Mouse (Mus musculus) midbrain, postnatal 0 days (tissue): ENCODE results near the gene Prpsap1. TPM values are rescaled to one million over a fixed set of nuclear protein-coding genes. Genes with fewer than 3 reads are reported as not detected.
"Not testable (repeated sequence)": the region's sequence is repeated elsewhere in the genome, so short reads cannot be mapped to it uniquely, and the experiment has no call there.

Source experiments
- ATAC-seq: fragments of 200-750 bp; cut with Nextera tagmentation; 2 replicates; pipeline ENCODE4 v1.8.0; 2017; ENCODE audit warnings: moderate number of reproducible peaks, mild to moderate bottlenecking, moderate TSS enrichment, moderate library complexity; ENCODE audit not compliant: low FRiP score
- DNase-seq: peaks from one replicate; pipeline ENCODE4 v3.0.0-alpha.2; 2015; ENCODE audit warnings: low spot score
- H3K27ac ChIP-seq: fragments of 300-500 bp; sonication (generic); 2 replicates; pipeline ENCODE4 v1.5.1; 2014; ENCODE audit warnings: low read depth, mild to moderate bottlenecking, low read length, mixed read lengths
- H3K27me3 ChIP-seq: fragments of 300-500 bp; sonication (generic); 2 replicates; pipeline ENCODE4 v1.6.1; 2014; ENCODE audit warnings: low read length, control low read depth, mixed read lengths; ENCODE audit not compliant: insufficient read depth
- H3K36me3 ChIP-seq: fragments of 300-500 bp; sonication (generic); 2 replicates; pipeline ENCODE4 v1.6.1; 2014; ENCODE audit warnings: low read length, control low read depth, mixed read lengths; ENCODE audit not compliant: insufficient read depth
- H3K4me1 ChIP-seq: fragments of 300-500 bp; sonication (generic); 2 replicates; pipeline ENCODE4 v1.6.1; 2014; ENCODE audit warnings: mild to moderate bottlenecking, control low read depth, antibody characterized with exemption, low read length, mixed read lengths; ENCODE audit not compliant: insufficient read depth
- H3K4me2 ChIP-seq: fragments of 300-500 bp; sonication (generic); 2 replicates; pipeline ENCODE4 v1.6.1; 2014; ENCODE audit warnings: low read depth, mild to moderate bottlenecking, low read length, mixed read lengths; ENCODE audit not compliant: poor library complexity, severe bottlenecking
- H3K4me3 ChIP-seq: fragments of 300-500 bp; sonication (generic); 2 replicates; pipeline ENCODE4 v1.5.1; 2014; ENCODE audit warnings: low read depth, mild to moderate bottlenecking, low read length, moderate library complexity
- H3K9ac ChIP-seq: fragments of 300-500 bp; sonication (generic); replicated peaks from 2 replicates; pipeline ENCODE4 v1.6.1; 2014; ENCODE audit warnings: mild to moderate bottlenecking, low read length, moderate library complexity, mixed read lengths; ENCODE audit not compliant: poor library complexity, severe bottlenecking
- H3K9me3 ChIP-seq: fragments of 300-500 bp; sonication (generic); 2 replicates; pipeline ENCODE4 v1.6.1; 2016; ENCODE audit warnings: low read length, control low read depth
- CTCF ChIP-seq: IDR thresholded peaks from 2 replicates; pipeline ENCODE4 v1.5.1; 2016; ENCODE audit warnings: antibody characterized with exemption, mild to moderate bottlenecking
- WGBS: fragments of 180-500 bp; shearing (Covaris S2); extraction: QIAGEN DNeasy Blood & Tissue Kit; methylation state at CpG from one replicate; pipeline ENCODE4 v1.1.7; 2014; 5-methylcytosine and 5-hydroxymethylcytosine counted together
- polyA plus RNA-seq: library from polyadenylated mRNA; unstranded; fragments of >200 nt; fragmentation: Nextera tagmentation; extraction: Ambion mirVana; gene quantifications from 2 replicates; pipeline ENCODE4 v1.2.1, GENCODE M21; 2015
- total RNA-seq: library from RNA; depleted of rRNA; stranded (reverse); fragments of >200 nt; gene quantifications from 2 replicates; pipeline ENCODE4 v1.2.3, GENCODE M21; 2014

The Prpsap1 gene
- total and polyA plus RNA-seq, 2 experiments from 2014 or later = 110 to 157 TPM

DNA sequence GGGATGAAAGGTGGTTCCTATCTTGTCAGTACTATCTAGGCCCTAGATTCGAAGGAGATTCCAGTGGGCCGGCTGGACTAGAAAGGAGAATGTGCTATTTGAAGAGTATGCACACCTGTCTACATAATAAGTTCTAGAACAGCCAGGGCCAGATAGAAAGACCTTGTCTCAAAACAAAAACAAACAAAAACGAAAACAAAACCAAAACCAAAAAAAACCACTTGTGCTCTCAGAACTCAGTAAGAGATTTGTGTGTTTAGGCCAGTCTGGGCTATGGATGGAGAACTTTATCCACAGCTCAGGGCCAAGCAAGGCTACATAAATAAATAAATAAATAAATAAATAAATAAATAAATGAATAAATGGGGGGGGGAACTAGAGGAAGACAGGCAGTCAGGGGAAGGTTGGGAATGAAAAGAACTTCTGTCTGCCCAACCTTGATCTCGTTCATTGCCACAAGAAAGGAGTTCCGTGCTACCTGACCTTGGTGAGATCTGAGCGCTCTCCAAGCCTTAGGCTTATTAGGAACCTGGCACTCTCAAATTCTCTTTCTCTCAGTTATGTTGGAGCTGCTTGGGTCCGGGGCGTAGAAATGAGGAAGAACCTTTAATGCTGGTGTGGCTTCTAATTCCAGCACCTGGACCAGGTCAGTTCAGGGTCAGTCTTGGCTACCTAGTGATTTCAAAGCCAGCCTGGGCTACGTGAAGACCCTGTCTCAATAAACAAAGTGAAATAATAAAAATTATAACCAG lies 64.0 kb downstream of the Prpsap1 start:
- Histone ChIP-seq H3K4me3 (no peak overlapping the region), H3K36me3 (no peaks in the 10 kb centered on the region), H3K27ac (no peak overlapping the region), H3K4me2 (no peak overlapping the region), H3K4me1 (no peaks in the 10 kb centered on the region), H3K27me3 (no peaks in the 10 kb centered on the region), H3K9me3 (no peaks in the 10 kb centered on the region), H3K9ac (no peak overlapping the region)
- ATAC-seq (no peak), DNase-seq (no peak)
- 85% methylated on average over 9 of the region's 9 CpGs for WGBS
- no peak for TF ChIP-seq CTCF

DNA sequence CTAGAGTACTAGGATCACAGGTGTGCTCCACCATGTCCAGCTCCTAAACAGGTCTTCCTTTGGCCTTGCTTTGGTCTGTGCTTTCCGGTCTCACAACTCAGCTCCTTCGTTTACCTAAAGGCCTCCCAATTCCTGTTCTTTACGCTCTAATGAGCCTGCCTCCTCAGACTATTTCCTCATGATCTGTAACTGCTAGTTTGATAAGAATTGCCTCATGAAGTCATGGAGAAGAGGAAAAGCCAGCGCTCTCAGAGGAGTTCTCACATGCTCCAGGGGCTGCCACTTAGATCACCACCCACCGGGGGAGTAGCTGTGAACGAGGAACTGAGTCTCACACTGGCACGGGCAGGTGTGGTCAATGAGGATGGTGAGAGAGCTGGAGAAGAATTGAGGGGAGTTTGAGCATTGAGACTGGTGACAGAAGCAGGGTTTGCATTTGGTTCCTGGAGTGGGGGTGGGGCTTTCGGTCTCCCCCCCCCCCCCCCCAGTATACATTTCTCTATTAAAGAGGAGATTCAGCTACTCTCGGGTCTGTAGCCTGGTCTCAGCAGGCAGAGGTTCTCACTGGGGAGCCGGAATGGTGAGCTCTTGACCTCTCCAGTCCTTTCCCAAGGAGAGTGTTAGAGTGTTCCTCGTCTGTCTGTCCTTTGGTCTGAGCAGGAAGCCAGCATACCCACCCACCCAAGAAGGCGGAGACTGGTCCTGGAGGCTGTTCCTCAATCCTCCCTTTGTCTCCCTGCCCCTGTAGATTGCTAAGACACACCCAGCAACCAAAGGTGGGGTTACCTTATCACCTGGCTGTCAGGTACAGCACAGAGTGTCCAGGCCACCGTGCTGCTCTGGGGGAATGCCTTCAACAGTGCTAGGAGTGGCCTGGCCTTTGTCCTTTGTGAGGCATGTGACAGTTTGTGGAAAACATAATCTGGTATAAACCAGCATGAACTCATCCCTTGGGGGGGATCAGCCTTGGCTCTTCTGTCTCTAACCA lies 64.8 kb downstream of the Prpsap1 start:
- Histone ChIP-seq H3K4me3 (no peak overlapping the region), H3K4me2 (no peak overlapping the region), H3K27me3 (no peaks in the 10 kb centered on the region), H3K9ac (no peak overlapping the region), H3K9me3 (no peaks in the 10 kb centered on the region), H3K4me1 (no peaks in the 10 kb centered on the region), H3K36me3 (no peaks in the 10 kb centered on the region), H3K27ac (no peak overlapping the region)
- ATAC-seq (no peak), DNase-seq (no peak)
- 54% methylated on average over 12 of the region's 13 CpGs for WGBS
- TF ChIP-seq CTCF = no peak

DNA sequence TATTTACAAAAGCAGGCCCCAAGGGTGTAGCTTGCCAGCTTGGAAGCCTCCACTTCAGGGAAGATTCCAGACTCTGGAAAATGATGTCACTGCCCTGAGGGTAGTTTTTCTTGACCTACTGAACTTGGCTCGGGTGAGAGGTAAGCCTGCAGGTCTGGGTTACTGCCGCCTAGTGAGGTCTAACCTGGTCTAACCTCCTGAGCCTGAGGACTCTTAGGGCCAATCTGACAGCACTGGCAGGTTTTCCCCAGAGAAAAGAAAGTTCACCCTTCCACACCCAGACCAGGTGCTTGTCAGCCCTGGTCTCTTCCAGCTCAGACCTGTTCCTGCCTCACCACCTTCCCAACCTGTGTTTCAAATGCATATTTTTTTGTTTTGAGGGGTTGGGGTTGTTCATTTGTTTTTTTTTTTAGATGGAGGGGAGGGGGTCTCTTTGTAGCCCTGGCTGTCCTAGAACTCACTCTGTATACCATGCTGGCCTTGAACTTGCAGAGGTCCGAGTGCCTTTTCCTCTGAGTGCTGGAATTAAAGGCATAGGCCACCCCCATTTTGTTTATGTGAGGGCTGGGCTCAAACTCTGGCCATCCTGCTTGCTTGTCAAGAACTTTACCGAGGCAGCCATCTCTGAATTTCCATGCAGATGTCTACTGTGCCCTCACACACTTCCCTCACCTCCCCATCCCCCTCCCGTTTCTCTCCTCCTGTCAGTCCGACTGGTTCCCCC lies 67.0 kb downstream of the Prpsap1 start:
- H3K4me3 ChIP-seq = no peak overlapping the region
- H3K36me3 ChIP-seq = no peaks in the 10 kb centered on the region
- H3K9ac ChIP-seq = no peak overlapping the region
- DNase-seq (no peak), ATAC-seq (no peak)
- WGBS = 80% methylated on average over 6 of the region's 6 CpGs
- H3K27ac ChIP-seq = no peak overlapping the region
- H3K9me3 ChIP-seq = no peaks in the 10 kb centered on the region
- H3K4me2 ChIP-seq = no peak overlapping the region
- no peak for TF ChIP-seq CTCF
- H3K27me3 ChIP-seq = no peaks in the 10 kb centered on the region
- H3K4me1 ChIP-seq = no peaks in the 10 kb centered on the region

DNA sequence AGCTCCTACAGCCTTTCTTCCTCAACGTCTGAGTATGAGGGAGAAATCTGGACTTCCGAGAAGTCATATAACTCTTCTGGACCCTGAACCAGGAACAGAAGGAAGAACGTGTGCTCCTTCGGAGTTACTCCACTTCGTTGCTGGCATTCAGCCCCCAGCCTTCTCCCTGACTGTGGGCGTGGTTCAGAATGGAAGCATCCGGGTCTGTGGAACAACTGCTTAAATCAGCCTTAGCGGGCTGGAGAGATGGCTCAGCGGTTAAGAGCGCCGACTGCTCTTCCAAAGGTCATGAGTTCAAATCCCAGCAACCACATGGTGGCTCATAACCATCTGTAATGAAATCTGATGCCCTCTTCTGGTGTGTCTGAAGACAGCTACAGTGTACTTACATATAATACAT lies 67.7 kb downstream of the Prpsap1 start:
- H3K4me2 ChIP-seq, H3K4me3 ChIP-seq, DNase-seq, H3K36me3 ChIP-seq, H3K9ac ChIP-seq, ATAC-seq, H3K27ac ChIP-seq, H3K9me3 ChIP-seq, H3K4me1 ChIP-seq, H3K27me3 ChIP-seq: not testable (repeated sequence)
- WGBS = 86% methylated on average over 11 of the region's 11 CpGs

DNA sequence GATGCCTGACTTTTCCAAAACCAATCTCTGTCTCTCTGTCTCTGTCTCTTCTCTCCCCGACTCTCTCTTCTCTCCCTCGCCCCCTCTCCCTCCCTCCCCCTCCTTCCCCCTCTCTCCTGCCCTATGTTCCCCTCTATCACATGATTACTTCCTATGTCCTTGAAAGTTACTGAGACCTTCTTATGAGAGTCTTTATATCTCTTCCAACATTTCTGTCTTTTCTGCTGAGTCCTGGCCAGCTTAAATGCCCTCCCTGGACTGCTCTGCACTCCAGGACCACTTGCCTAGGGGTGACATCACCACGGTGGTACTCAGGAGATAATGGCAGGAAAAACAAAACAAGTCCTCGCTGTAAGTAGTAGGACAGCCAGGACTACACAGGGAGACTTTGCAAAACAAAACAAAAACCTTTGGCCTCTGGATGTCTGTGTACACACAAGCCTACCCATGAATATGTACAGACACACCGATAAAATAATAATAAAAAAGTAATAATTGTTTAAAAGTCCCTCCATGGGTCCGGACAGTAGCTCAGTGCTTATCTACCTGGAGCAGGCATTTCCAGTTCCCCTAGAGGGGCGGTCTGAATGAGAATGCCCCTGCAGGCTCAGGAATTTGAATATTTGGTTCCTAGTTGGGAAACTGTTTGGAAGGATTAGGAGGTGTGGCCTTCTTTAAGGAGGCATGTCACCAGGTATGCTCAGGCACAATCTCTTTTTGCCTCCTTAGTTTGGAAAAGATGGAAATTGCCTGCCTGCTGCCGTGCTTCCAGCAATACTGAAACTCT lies 69.2 kb downstream of the Prpsap1 start:
- H3K4me1 ChIP-seq = no peaks in the 10 kb centered on the region
- ATAC-seq (no peak), DNase-seq (no peak)
- H3K27ac ChIP-seq = no peak overlapping the region
- TF ChIP-seq CTCF = no peak
- 56% methylated on average over 8 of the region's 8 CpGs for WGBS
- H3K4me2 ChIP-seq = no peak overlapping the region
- H3K9ac ChIP-seq = no peak overlapping the region
- H3K4me3 ChIP-seq = no peak overlapping the region
- H3K27me3 ChIP-seq = no peaks in the 10 kb centered on the region
- no peaks in the 10 kb centered on the region for H3K9me3 ChIP-seq
- H3K36me3 ChIP-seq = no peaks in the 10 kb centered on the region
